Mouse (Mus musculus) liver, adult 2 months (tissue): ENCODE data around the gene Igf1r.

ENCODE experiments used
- CTCF ChIP-seq: fragments of 200-500 bp; IDR thresholded peaks from 2 replicates; pipeline ENCODE4 v1.5.1; 2011; ENCODE audit warnings: low read depth, low read length, control low read depth
- POLR2A ChIP-seq: fragments of 200-500 bp; IDR thresholded peaks from 2 replicates; pipeline ENCODE4 v1.6.1; 2011; ENCODE audit warnings: low read length, control low read depth; ENCODE audit not compliant: insufficient read depth; ENCODE audit errors: extremely low read depth

- TF ChIP-seq CTCF (0 out of 2 replicates have a peak, but pooled peaks have one; percentile 9), POLR2A (no peak)
Observed at GRCm38 (mm10) chr7:68136056-68136455, 183.4 kb downstream of the Igf1r start.
